Mouse (Mus musculus): Measurements from ENCODE around the gene Astl. TPM values are rescaled to one million over a fixed set of nuclear protein-coding genes. Genes with fewer than 3 reads are reported as not detected.

The Astl gene
- total RNA-seq, 2 experiments from 2014 or later = not detected

DNA sequence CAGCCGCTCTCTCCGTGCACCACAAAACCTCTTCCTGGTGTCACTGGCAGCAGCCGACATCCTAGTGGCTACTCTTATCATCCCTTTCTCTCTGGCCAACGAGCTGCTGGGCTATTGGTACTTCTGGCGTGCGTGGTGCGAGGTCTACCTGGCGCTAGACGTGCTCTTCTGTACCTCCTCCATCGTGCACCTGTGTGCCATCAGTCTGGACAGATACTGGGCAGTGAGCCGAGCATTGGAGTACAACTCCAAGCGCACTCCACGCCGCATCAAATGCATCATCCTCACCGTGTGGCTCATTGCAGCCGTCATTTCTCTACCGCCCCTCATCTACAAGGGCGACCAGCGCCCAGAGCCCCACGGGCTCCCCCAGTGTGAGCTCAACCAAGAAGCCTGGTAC, 25.3 kb downstream of the Astl start:
- DNase-seq (ENCODE audit: low spot score in 2 of 2) = no peak

DNA sequence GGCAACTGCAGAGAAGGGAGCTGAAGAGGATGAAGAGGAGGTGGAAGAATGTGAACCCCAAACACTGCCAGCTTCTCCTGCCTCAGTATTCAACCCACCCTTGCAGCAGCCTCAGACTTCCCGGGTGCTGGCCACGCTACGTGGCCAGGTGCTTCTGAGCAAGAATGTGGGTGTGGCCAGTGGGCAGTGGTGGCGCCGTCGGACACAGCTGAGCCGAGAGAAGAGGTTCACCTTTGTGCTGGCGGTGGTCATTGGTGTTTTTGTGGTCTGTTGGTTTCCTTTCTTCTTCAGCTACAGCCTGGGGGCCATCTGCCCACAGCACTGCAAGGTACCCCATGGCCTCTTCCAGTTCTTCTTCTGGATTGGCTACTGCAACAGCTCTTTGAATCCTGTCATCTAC, 26.0 kb downstream of the Astl start:
- no peak for DNase-seq (ENCODE audit: low spot score in 2 of 2)

GRCm38 (mm10) chr2:127367126-127367820, 28.8 kb downstream of the Astl start:
- DNase-seq (ENCODE audit: low spot score in 2 of 2) = no peak

- DNase-seq (ENCODE audit: low spot score in 2 of 2) = no peak
These were observed 31.4 kb downstream of the Astl start for GRCm38 (mm10) chr2:127369703-127370376.

DNA sequence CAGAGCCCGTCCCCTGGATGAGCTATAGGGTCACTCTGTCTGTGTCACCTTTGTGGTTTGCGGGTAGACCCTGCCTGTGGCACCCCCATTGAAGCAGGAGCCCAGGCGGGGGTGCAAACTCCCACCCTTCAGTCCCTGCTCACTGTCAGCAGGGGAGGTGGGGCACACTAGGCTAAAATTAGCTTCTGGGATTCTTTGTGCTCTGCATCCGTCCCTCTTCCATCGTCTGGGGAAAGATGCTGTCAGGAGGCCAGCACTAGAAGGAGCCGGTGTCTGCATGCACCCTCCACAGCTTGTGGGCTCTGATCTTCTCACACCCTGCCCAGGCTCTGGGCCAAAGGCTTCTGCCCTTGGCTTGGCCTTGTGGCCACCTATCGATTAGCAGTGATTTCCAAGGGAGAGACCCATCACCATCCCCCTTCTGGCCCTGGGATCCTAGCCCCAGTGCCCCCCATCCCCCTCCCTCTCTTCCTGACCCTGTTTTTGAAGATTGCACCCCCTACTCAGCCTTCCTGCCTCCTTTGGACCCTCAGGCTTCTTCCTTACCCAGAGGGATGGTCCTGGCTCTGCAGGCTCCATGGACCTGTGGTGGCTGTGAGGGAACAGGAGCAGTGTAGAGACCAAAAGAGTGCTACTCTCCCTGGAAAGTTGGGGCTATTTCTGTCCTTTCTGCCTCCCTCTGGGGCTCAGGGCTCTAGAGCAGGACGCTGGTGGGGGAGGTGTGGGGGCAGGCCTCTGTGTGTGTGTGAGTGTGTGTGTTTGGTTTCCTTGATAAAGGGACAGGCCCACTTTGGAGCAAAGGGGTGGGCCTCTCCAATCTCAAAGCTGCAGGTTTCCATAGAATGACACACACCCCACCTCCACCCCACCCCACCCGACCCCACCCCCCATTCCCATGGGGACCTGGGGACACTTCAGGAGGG, 32.4 kb downstream of the Astl start:
- DNase-seq (ENCODE audit: low spot score in 2 of 2) = no peak

DNA sequence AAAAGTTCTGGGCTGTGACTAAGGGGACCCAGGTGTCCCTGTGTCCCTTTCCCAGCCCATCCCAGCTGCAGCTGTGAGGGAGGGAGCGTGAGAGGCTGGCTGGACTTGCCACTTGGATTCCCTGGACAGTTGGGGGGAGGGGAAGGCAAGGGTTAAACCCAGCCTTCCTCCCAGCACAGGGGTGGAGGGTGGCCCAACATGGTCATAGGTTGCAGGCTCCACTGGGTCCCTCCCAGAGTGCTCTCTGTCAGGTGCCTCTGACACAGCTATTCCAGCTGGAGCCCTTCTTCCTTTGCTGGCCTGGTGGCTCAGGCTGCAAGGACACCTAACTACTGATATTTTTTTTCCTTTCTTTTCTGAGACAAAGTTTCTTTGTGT, 33.0 kb downstream of the Astl start:
- DNase-seq (ENCODE audit: low spot score in 2 of 2) = no peak

GRCm38 (mm10) chr2:127372082-127372481, 33.6 kb downstream of the Astl start:
- DNase-seq (ENCODE audit: low spot score in 2 of 2) = no peak

GRCm38 (mm10) chr2:127374131-127374530, 35.7 kb downstream of the Astl start:
- DNase-seq (ENCODE audit: low spot score in 2 of 2) = no peak

- no peak for DNase-seq (ENCODE audit: low spot score in 2 of 2)
These were observed 36.6 kb downstream of the Astl start for GRCm38 (mm10) chr2:127375087-127375486.

DNA sequence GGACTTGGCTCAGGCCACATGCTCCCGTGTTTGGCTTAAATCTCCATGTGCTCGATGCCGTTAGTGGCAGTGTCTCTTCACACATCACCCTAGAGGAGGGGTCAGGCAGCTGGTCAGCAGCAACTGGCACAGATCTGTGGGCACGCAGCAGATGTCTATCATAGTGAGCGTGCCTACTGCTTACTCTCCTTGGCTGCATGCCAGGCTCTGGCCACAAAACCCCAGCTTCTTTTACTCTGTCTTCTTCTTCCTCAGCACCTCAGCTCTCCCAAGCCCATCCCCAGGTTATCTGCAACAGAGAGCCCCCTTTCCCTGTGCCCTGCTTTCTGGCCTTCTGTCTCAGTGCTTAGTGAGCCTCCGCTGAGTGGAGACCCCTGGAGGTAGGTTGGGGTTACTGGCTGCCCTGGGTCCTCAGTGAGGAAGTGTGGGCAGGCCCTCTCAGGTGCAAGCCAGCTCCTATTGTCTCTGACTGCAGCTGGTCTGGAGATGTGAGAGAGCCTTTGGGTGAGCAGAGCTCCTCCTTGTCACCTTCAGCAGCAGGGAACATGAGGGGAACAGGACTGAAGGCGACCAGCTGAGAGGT, 37.4 kb downstream of the Astl start:
- DNase-seq (ENCODE audit: low spot score in 2 of 2) = no peak

DNA sequence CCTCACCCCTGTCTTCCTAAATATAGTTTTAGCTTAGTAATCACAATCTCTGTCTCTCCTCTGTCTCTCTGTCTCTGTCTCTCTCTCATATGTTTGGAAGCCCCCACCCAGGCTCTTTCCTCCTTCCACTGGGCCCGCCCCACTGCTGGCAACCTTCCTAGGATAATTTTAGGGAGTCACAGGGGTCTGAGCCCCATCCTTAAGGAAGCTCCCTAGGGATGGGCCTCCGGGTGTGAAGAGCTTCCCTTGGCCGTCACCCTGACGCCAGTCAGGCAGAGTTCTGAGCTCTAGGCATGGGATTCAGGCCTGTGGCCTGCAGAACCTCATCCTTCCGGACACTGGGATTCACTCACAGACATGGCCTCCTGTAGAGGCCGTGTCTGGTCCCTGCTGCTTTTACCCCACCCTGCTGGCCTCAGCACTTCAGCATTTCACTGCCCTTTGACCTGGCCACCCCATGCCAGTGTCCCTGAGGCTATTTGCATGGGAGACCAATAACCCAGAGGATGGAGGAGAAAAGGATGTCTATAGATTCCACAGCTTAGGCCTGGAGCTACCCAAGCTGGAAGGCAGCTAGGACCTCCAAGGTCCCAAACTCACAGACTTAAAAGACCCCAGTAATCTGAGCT, 38.1 kb downstream of the Astl start:
- no peak for DNase-seq (ENCODE audit: low spot score in 2 of 2)

DNA sequence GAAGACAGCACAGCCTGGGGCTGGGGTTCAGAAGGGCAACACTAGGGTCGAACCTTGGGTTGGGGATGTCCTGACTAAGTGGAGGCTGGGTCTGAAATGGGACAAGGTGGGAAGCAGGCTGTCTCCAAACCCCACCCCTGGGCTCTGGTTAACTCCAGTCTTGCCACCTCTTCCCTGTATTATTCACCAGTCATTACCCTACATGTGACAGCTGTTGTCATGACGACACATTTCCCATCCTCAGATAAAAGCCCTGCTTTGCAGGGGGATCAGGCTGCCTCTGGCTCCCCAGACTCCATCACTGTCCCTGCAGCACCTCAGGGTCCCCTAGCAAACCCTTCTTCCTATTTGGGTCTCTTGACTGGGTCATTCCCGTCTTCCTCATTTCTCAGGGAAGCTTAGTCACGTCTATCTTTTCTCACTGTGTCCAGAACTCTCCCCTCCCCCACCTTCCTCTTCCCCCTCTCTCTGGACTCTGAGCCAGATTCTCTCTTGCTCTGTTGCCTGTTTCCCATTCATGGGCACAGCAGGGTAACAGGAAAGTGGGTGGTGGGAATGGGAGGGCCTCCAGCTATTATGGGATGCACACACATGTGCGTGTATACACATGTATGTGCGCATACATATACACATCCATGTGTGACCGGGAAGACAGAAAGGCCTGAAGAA, 39.6 kb downstream of the Astl start:
- DNase-seq (ENCODE audit: low spot score in 2 of 2) = no peak

- DNase-seq (ENCODE audit: low spot score in 2 of 2) = no peak
These were observed 40.2 kb downstream of the Astl start for GRCm38 (mm10) chr2:127378611-127378990.

GRCm38 (mm10) chr2:127379250-127379649, 40.8 kb downstream of the Astl start:
- no peak for DNase-seq (ENCODE audit: low spot score in 2 of 2)

GRCm38 (mm10) chr2:127383881-127384280, 45.4 kb downstream of the Astl start:
- no peak for DNase-seq (ENCODE audit: low spot score in 2 of 2)

DNA sequence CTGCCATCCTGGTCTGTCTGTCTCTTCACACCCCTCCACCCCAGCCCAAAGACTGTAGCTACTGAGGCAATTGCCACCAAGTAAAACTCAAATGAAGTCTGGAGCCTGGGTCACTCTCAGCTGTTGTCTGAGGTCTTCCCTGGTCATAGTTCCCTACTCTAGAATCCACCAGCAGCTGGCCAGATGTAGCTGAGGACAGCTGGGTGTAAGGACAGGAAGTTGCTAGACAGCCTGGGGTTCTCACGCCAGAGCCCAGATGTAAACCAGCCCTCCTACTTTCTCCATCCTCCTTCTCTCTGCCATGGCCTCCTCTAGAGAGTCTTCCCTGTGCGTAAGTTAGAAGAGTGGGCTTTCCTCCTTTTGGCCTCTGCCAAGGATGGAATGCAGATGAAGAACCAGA, 49.1 kb downstream of the Astl start:
- DNase-seq (ENCODE audit: low spot score in 2 of 2) = no peak

GRCm38 (mm10) chr2:127390352-127390751, 51.9 kb downstream of the Astl start:
- DNase-seq (ENCODE audit: low spot score in 2 of 2) = no peak

DNA sequence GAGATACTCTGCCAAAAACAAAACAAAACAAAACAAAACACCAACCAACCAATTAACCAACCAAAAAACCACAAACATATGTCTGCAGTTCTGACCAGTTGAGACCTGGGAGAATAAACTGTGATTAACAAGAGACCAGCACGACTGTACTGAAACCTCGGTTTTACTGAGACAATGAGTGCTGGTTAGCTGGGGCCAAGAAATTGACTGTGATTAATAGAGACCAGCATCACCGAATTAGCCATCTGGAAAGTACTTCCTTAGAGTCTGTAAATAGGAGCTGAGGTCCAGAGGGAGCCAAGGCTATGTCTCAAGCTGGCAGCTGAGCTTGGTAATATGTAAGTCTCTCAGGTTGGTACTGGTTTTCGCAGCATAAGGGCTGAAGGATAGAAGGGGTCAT, 52.4 kb downstream of the Astl start:
- DNase-seq (ENCODE audit: low spot score in 2 of 2) = no peak

DNA sequence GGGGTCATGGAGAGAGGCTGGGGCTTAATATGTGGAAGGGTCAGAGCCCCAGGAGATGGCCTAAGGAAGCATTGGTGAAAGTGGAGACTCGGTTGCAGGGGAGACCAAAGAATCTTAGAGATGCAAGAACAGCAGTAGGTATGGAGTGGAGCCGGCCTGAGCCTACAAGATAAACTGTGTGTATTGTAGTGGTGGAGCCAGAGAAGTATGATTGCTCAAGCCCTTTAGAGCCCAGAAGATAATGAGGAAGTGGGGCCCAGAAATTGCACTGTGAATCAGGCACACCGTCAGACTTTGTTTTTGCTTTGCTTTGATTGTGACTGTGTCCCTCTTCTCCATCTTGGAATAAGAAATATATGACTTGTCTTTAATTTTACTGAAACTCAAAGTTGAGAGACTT, 52.9 kb downstream of the Astl start:
- DNase-seq (ENCODE audit: low spot score in 2 of 2) = no peak

DNA sequence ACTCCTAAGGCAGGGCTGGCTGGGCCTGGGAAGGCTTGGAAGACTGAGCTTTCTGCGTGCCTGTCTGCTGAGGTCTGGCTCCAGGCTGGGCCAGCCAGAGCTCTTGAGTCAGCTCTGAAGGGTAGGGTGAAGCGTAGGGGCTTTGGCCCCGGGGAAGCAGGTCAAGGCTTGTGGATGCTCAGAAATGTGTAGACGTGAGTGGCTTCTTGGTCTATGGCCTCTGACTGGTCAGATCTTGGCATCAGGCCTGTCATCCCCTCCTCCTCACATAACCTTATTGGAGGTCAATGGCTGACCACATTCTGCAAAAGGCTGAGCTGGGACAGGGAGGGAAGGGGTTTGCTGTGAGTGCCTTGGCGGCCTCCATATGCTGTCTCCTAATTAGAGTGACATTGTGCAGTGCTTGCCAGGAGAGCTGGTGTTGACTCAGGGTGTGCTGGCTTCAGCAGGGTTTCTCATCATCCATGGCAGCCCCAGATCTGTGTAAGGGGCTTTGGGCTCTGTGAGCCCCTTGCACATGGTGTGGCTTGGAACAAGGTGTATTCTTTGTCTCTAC, 56.2 kb downstream of the Astl start:
- DNase-seq (ENCODE audit: low spot score in 2 of 2) = peak in 1 of 2 experiments; percentile 17

All from adrenal gland, postnatal 4 days (tissue).